Mouse (Mus musculus) lung, adult 2 months (tissue): ENCODE data around the gene Pak4. TPM values are rescaled to one million over a fixed set of nuclear protein-coding genes. Genes with fewer than 3 reads are reported as not detected.
"Not testable (repeated sequence)": the region's sequence is repeated elsewhere in the genome, so short reads cannot be mapped to it uniquely, and the experiment has no call there.

Experiments used
- DNase-seq: peaks from one replicate; pipeline ENCODE4 v3.0.0; 2022
- H3K4me1 ChIP-seq: fragments of 200-500 bp; 2 replicates; pipeline ENCODE4 v1.6.1; 2011; ENCODE audit warnings: low read length; ENCODE audit not compliant: control insufficient read depth, insufficient read depth
- H3K4me3 ChIP-seq: fragments of 200-500 bp; replicated peaks from 2 replicates; pipeline ENCODE3; 2011; ENCODE audit warnings: low read depth, mild to moderate bottlenecking, control low read depth, low read length; ENCODE audit errors: extremely low read depth
- CTCF ChIP-seq: fragments of 200-500 bp; IDR thresholded peaks from 2 replicates; pipeline ENCODE4 v1.5.1; 2011; ENCODE audit warnings: mild to moderate bottlenecking, low read length, control low read depth; ENCODE audit not compliant: insufficient read depth
- POLR2A ChIP-seq: fragments of 200-500 bp; IDR thresholded peaks from 2 replicates; pipeline ENCODE4 v1.6.1; 2011; ENCODE audit warnings: low read depth, mild to moderate bottlenecking, control low read depth, low read length, borderline replicate concordance; ENCODE audit errors: extremely low read depth
- WGBS: fragments of 180-500 bp; shearing (Covaris S2); methylation state at CpG from one replicate; pipeline ENCODE4 v1.1.7; 2018; 5-methylcytosine and 5-hydroxymethylcytosine counted together
- polyA plus RNA-seq: library from polyadenylated mRNA; depleted of rRNA; stranded (reverse); fragments of >200 nt; gene quantifications from 2 replicates; pipeline ENCODE4 v1.2.3, GENCODE M21; 2012

Pak4 gene
- polyA plus RNA-seq, 1 experiment, result 66.7 TPM

- Histone ChIP-seq H3K4me1 (0 out of 2 replicates have a peak, but pooled peaks cover 2% of the 10 kb centered on the region), H3K4me3 (no peak overlapping the region)
- DNase-seq, result no peak
- 84% methylated on average over 8 of the region's 8 CpGs for WGBS
- no peak for TF ChIP-seq POLR2A
- no peak for TF ChIP-seq CTCF
Measured at GRCm38 (mm10) chr7:28605951-28606350, 8.0 kb upstream of the Pak4 start.

GRCm38 (mm10) chr7:28603788-28604187 lies 5.8 kb upstream of the Pak4 start:
- WGBS, result 75% methylated on average over 2 of the region's 2 CpGs
- H3K4me3 ChIP-seq, DNase-seq, H3K4me1 ChIP-seq: not testable (repeated sequence)

DNA sequence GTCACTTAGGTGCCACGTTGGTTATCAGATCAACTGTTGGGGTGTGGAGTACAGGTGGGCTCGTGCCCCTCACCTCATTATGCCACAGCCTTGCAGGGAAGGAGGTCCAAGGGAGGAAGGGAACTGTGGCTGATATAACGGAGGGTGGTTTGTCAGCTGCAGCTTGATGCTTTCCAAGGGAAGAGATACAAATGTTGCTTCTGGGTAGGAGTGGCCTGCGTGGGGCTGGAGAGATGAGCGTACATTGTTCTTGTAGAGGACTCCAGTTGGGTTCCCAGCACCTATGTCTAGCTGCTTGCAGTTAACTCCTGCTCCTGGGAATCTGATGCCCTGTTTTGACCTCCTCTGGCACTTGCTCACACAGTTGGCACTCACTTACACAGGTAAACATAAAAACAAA lies 5.2 kb upstream of the Pak4 start:
- 73% methylated on average over 5 of the region's 5 CpGs for WGBS
- DNase-seq, result no peak

GRCm38 (mm10) chr7:28601668-28602067 lies 3.7 kb upstream of the Pak4 start:
- no peak for DNase-seq
- Histone ChIP-seq H3K4me3 (no peak overlapping the region), H3K4me1 (peaks cover 4% of the 10 kb centered on the region)
- TF ChIP-seq CTCF (no peak), POLR2A (no peak)
- 20% methylated on average over 7 of the region's 7 CpGs for WGBS

More for the DNA sequence above, 5.2 kb upstream of the Pak4 start:
- H3K4me3 ChIP-seq, result no peak overlapping the region
- 0 out of 2 replicates have a peak, but pooled peaks cover 2% of the 10 kb centered on the region for H3K4me1 ChIP-seq
- TF ChIP-seq CTCF (no peak), POLR2A (no peak)

GRCm38 (mm10) chr7:28601029-28601428 lies 3.0 kb upstream of the Pak4 start:
- Histone ChIP-seq H3K4me1 (peaks cover 10% of the 10 kb centered on the region), H3K4me3 (no peak overlapping the region)
- WGBS, result 5% methylated on average over 11 of the region's 11 CpGs
- TF ChIP-seq POLR2A (no peak), CTCF (peak; percentile 97)
- DNase-seq, result peak; percentile 76

GRCm38 (mm10) chr7:28598951-28599350 lies 966 bp upstream of the Pak4 start:
- TF ChIP-seq CTCF (no peak), POLR2A (no peak)
- Histone ChIP-seq H3K4me1 (peaks cover 26% of the 10 kb centered on the region), H3K4me3 (no peak overlapping the region)
- no peak for DNase-seq
- 66% methylated on average over 2 of the region's 2 CpGs for WGBS

DNA sequence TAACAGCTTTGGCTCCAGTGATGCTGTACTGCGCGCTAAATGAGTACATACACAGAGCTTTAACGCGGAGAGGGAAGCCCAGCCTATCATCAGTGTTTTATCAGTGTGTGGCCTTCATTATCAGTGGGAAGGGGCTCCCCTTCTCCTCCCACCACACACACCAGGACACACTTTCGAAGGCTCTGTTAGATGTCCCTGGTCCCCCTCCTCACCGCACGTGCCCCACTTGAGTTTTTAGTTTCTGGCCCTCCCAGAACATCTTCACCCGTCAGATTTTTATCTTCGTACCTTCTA lies 761 bp downstream of the Pak4 start:
- DNase-seq, result peak; percentile 29
- TF ChIP-seq CTCF, result no peak
- TF ChIP-seq POLR2A, result no peak
- WGBS, result 8% methylated on average over 9 of the region's 9 CpGs
- Histone ChIP-seq H3K4me1 (peaks cover 40% of the 10 kb centered on the region), H3K4me3 (peak overlapping the region; percentile 88)

DNA sequence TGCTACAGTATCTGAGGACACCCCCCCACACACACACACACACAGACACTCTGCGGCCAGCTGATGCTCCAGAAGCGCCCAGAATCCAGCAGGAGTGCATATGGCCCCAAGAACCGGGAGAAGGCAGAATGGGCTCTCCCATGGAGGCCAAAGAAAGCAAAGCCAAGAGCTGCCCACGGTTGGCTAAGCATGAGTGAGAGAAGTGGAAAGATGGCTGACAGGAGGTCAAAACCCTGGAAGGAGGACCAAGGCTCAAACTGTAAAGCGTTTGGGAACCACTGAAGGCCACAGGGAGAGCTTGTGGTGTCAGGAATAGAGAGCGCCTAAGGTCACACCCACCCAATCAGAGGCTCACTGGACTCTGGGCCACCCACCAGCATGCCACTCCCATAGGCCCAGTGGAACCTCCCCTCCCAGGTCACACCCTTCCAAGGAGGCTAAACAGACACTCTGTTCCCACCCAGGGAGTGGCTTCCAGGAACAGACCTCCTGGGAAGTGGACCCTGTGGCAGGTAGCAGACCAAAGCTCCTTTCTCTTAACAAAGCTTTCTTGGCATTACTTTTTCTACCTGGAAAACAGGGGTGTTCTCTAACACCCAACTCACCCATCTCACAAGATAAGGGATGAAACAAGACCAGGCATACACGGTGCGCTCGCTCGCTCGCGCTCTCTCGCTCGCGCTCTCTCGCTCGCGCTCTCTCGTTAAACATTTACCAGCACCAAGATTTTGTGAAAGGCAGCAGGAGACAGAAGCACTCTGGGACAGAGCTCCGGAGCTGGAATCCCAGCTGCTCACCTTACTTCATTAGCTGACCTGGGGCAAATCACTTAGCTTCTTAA lies 1.3 kb downstream of the Pak4 start:
- 36% methylated on average over 20 of the region's 20 CpGs for WGBS
- peak; percentile 69 for DNase-seq
- peak overlapping the region; percentile 88 for H3K4me3 ChIP-seq
- TF ChIP-seq POLR2A (peak; percentile 68; the same call in 1 of the 2 replicates), CTCF (no peak)
- peaks cover 44% of the 10 kb centered on the region for H3K4me1 ChIP-seq

- DNase-seq, result no peak
- Histone ChIP-seq H3K4me1 (peaks cover 45% of the 10 kb centered on the region), H3K4me3 (no peak overlapping the region)
- TF ChIP-seq CTCF (no peak), POLR2A (no peak)
- 36% methylated on average over 8 of the region's 8 CpGs for WGBS
Measured at GRCm38 (mm10) chr7:28595751-28596435, 2.1 kb downstream of the Pak4 start.

DNA sequence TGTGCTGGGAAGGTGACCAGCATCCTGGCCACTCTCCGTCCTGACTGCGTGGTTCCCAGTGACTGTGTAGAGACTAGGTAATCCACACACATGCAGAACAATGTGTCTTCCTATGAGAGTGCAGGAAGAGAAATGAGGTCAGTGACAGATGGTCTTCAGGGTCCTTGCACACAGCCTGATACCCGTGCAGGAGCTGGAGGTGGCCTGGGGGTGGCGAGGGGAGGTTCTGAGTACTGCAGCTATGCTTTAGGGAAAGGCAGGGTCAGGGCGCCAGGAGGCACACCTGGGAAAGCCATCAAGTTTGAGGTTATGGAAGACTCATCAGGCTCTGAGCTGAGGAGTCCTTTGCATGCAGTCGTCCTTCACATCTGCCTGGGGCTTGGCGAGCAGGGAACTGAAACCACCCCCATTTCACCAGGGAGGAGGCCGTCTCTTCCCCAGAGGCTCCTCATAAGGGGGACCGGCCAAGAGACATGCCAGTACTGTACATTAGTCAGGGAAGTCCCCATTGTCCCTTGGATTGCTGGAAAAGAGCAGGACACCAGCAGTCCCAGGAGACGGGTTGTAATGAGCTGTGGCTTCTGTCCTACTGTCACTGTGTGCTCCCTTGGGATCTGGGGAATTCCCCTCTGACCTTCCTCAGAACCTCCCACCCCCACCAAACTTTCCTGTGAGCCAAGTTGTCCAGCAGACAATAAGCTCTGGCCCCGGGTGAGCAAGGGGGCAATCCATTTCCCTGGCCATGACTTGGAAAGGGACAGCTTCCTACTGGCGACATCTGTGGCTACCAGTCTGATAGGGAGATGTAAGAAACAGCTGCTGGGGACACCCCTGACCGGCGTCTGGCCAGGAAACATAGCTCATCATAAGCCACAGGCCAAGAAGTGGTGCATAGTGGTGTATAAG lies 4.5 kb downstream of the Pak4 start:
- 30% methylated on average over 14 of the region's 14 CpGs for WGBS
- H3K4me1 ChIP-seq, result peaks cover 45% of the 10 kb centered on the region
- TF ChIP-seq CTCF (no peak), POLR2A (no peak)
- no peak for DNase-seq
- no peak overlapping the region for H3K4me3 ChIP-seq
